Mouse (Mus musculus) lung, postnatal 4 days (tissue): ENCODE results near the gene Ubr1.
"Not testable (repeated sequence)": the region's sequence is repeated elsewhere in the genome, so short reads cannot be mapped to it uniquely, and the experiment has no call there.

Experiments used
- DNase-seq, 2 experiments: peaks; one replicate each; pipeline ENCODE4 v3.0.0; 2021

Ubr1 gene

GRCm38 (mm10) chr2:120970559-120971080, at the start of gene Ubr1:
TSS of gene Ubr1 (minus strand) at chr2:120970715.
- DNase-seq = peak; percentile 91 to 94

GRCm38 (mm10) chr2:121017151-121017550, 46.6 kb upstream of the Ubr1 start:
- DNase-seq = no peak

GRCm38 (mm10) chr2:121016226-121016625, 45.7 kb upstream of the Ubr1 start:
- no peak for DNase-seq

- no peak for DNase-seq
These were observed 45.0 kb upstream of the Ubr1 start for GRCm38 (mm10) chr2:121015507-121015906.

- no peak for DNase-seq
These were observed 42.2 kb upstream of the Ubr1 start for GRCm38 (mm10) chr2:121012676-121013075.

GRCm38 (mm10) chr2:121009071-121009677, 38.7 kb upstream of the Ubr1 start:
- no peak for DNase-seq

GRCm38 (mm10) chr2:121008664-121009007, 38.1 kb upstream of the Ubr1 start:
- no peak for DNase-seq

GRCm38 (mm10) chr2:121007925-121008663, 37.6 kb upstream of the Ubr1 start, which contains the start of gene Ccndbp1:
TSS of gene Ccndbp1 (plus strand) at chr2:121008403.
- DNase-seq = peak; percentile 94

GRCm38 (mm10) chr2:121006986-121007385, 36.5 kb upstream of the Ubr1 start:
- no peak for DNase-seq

- DNase-seq = no peak
These were observed 33.7 kb upstream of the Ubr1 start for GRCm38 (mm10) chr2:121004018-121004811.

GRCm38 (mm10) chr2:121003586-121003985, 33.1 kb upstream of the Ubr1 start:
- no peak for DNase-seq

GRCm38 (mm10) chr2:120998863-120999262, 28.3 kb upstream of the Ubr1 start:
- no peak for DNase-seq

GRCm38 (mm10) chr2:120996607-120997006, 26.1 kb upstream of the Ubr1 start:
- not testable (repeated sequence) for DNase-seq

GRCm38 (mm10) chr2:120991196-120991595, 20.7 kb upstream of the Ubr1 start:
- no peak for DNase-seq

GRCm38 (mm10) chr2:120985241-120985640, 14.7 kb upstream of the Ubr1 start:
- DNase-seq = no peak

GRCm38 (mm10) chr2:120983611-120984010, 13.1 kb upstream of the Ubr1 start:
- no peak for DNase-seq

GRCm38 (mm10) chr2:120980861-120981260, 10.3 kb upstream of the Ubr1 start:
- DNase-seq = no peak

GRCm38 (mm10) chr2:120979819-120980218, 9.3 kb upstream of the Ubr1 start:
- no peak for DNase-seq

GRCm38 (mm10) chr2:120978693-120979037, 8.2 kb upstream of the Ubr1 start:
- DNase-seq = no peak

GRCm38 (mm10) chr2:120977926-120978692, 7.6 kb upstream of the Ubr1 start:
- no peak for DNase-seq

GRCm38 (mm10) chr2:120976990-120977925, 6.7 kb upstream of the Ubr1 start, which contains the start of gene Tmem62:
TSS of gene Tmem62 (plus strand) at chr2:120977017.
- DNase-seq = peak; percentile 79 to 80
